Mouse (Mus musculus): ENCODE results near the gene Smlr1. TPM values are rescaled to one million over a fixed set of nuclear protein-coding genes. Genes with fewer than 3 reads are reported as not detected.

Smlr1 gene
- polyA plus RNA-seq, 1 experiment from 2014 or later = 2.4 TPM

- 77% methylated on average over 5 of the region's 5 CpGs for WGBS
- ATAC-seq (ENCODE audit: insufficient read depth, low FRiP score) = no peak
- no peak overlapping the region for H3K4me3 ChIP-seq (replicated peaks; ENCODE audit: low read length)
- no peak overlapping the region for H3K4me2 ChIP-seq (ENCODE audit: low read depth, low read length)
- no peak overlapping the region for H3K27ac ChIP-seq (ENCODE audit: low read length)
- H3K27me3 ChIP-seq (ENCODE audit: control insufficient read depth, insufficient read depth, low read length) = no peaks in the 10 kb centered on the region
- H3K4me1 ChIP-seq (ENCODE audit: control insufficient read depth, insufficient read depth, low read length) = no peaks in the 10 kb centered on the region
- H3K36me3 ChIP-seq (ENCODE audit: control insufficient read depth, insufficient read depth, low read length) = peaks cover 16% of the 10 kb centered on the region; the same call in 1 of the 2 replicates
- H3K9me3 ChIP-seq (replicated peaks; ENCODE audit: control insufficient read depth, low read length) = 0 out of 2 replicates have a peak, but pooled peaks cover 3% of the 10 kb centered on the region
- H3K9ac ChIP-seq (ENCODE audit: low read length) = no peak overlapping the region
These were observed 15.6 kb downstream of the Smlr1 start for GRCm38 (mm10) chr10:25520428-25520827.

- Histone ChIP-seq H3K27ac (ENCODE audit: low read length) (no peak overlapping the region), H3K9ac (ENCODE audit: low read length) (no peak overlapping the region), H3K36me3 (ENCODE audit: control insufficient read depth, insufficient read depth, low read length) (peaks cover 16% of the 10 kb centered on the region; the same call in 1 of the 2 replicates), H3K4me1 (ENCODE audit: control insufficient read depth, insufficient read depth, low read length) (no peaks in the 10 kb centered on the region), H3K27me3 (ENCODE audit: control insufficient read depth, insufficient read depth, low read length) (no peaks in the 10 kb centered on the region), H3K9me3 (replicated peaks; ENCODE audit: control insufficient read depth, low read length) (0 out of 2 replicates have a peak, but pooled peaks cover 3% of the 10 kb centered on the region), H3K4me2 (ENCODE audit: low read depth, low read length) (no peak overlapping the region), H3K4me3 (replicated peaks; ENCODE audit: low read length) (no peak overlapping the region)
- 72% methylated on average over 3 of the region's 3 CpGs for WGBS
- ATAC-seq (ENCODE audit: insufficient read depth, low FRiP score) = peak; percentile 50; the same call in 1 of the 2 replicates
These were observed 16.1 kb downstream of the Smlr1 start for GRCm38 (mm10) chr10:25519954-25520353.

GRCm38 (mm10) chr10:25513821-25514220 lies 22.2 kb downstream of the Smlr1 start:
- H3K36me3 ChIP-seq (ENCODE audit: control insufficient read depth, insufficient read depth, low read length) = peaks cover 11% of the 10 kb centered on the region; the same call in 1 of the 2 replicates
- H3K27me3 ChIP-seq (ENCODE audit: control insufficient read depth, insufficient read depth, low read length) = no peaks in the 10 kb centered on the region
- ATAC-seq (ENCODE audit: insufficient read depth, low FRiP score) = no peak
- 0 out of 2 replicates have a peak, but pooled peaks cover 3% of the 10 kb centered on the region for H3K9me3 ChIP-seq (replicated peaks; ENCODE audit: control insufficient read depth, low read length)
- H3K9ac ChIP-seq (ENCODE audit: low read length) = no peak overlapping the region
- no peak overlapping the region for H3K4me3 ChIP-seq (replicated peaks; ENCODE audit: low read length)
- H3K4me2 ChIP-seq (ENCODE audit: low read depth, low read length) = no peak overlapping the region
- 75% methylated on average over 1 of the region's 1 CpGs for WGBS
- no peak overlapping the region for H3K27ac ChIP-seq (ENCODE audit: low read length)
- H3K4me1 ChIP-seq (ENCODE audit: control insufficient read depth, insufficient read depth, low read length) = no peaks in the 10 kb centered on the region

GRCm38 (mm10) chr10:25503250-25503649 lies 32.8 kb downstream of the Smlr1 start:
- no peaks in the 10 kb centered on the region for H3K27me3 ChIP-seq (ENCODE audit: control insufficient read depth, insufficient read depth, low read length)
- 58% methylated on average over 5 of the region's 5 CpGs for WGBS
- H3K9ac ChIP-seq (ENCODE audit: low read length) = no peak overlapping the region
- no peak overlapping the region for H3K27ac ChIP-seq (ENCODE audit: low read length)
- H3K36me3 ChIP-seq (ENCODE audit: control insufficient read depth, insufficient read depth, low read length) = 0 out of 2 replicates have a peak, but pooled peaks cover 10% of the 10 kb centered on the region
- no peak for ATAC-seq (ENCODE audit: insufficient read depth, low FRiP score)
- H3K4me3 ChIP-seq (replicated peaks; ENCODE audit: low read length) = no peak overlapping the region
- H3K9me3 ChIP-seq (replicated peaks; ENCODE audit: control insufficient read depth, low read length) = no peaks in the 10 kb centered on the region
- H3K4me1 ChIP-seq (ENCODE audit: control insufficient read depth, insufficient read depth, low read length) = no peaks in the 10 kb centered on the region
- H3K4me2 ChIP-seq (ENCODE audit: low read depth, low read length) = no peak overlapping the region

GRCm38 (mm10) chr10:25499323-25500071 lies 36.6 kb downstream of the Smlr1 start:
- Histone ChIP-seq H3K4me3 (replicated peaks; ENCODE audit: low read length) (no peak overlapping the region), H3K36me3 (ENCODE audit: control insufficient read depth, insufficient read depth, low read length) (no peaks in the 10 kb centered on the region), H3K9ac (ENCODE audit: low read length) (no peak overlapping the region), H3K27ac (ENCODE audit: low read length) (no peak overlapping the region), H3K9me3 (replicated peaks; ENCODE audit: control insufficient read depth, low read length) (no peaks in the 10 kb centered on the region), H3K27me3 (ENCODE audit: control insufficient read depth, insufficient read depth, low read length) (no peaks in the 10 kb centered on the region), H3K4me1 (ENCODE audit: control insufficient read depth, insufficient read depth, low read length) (no peaks in the 10 kb centered on the region), H3K4me2 (ENCODE audit: low read depth, low read length) (no peak overlapping the region)
- 60% methylated on average over 10 of the region's 10 CpGs for WGBS
- ATAC-seq (ENCODE audit: insufficient read depth, low FRiP score) = no peak

GRCm38 (mm10) chr10:25488456-25488855 lies 47.6 kb downstream of the Smlr1 start:
- Histone ChIP-seq H3K4me1 (ENCODE audit: control insufficient read depth, insufficient read depth, low read length) (no peaks in the 10 kb centered on the region), H3K4me3 (replicated peaks; ENCODE audit: low read length) (no peak overlapping the region), H3K27ac (ENCODE audit: low read length) (no peak overlapping the region), H3K9ac (ENCODE audit: low read length) (no peak overlapping the region), H3K36me3 (ENCODE audit: control insufficient read depth, insufficient read depth, low read length) (no peaks in the 10 kb centered on the region), H3K4me2 (ENCODE audit: low read depth, low read length) (no peak overlapping the region), H3K27me3 (ENCODE audit: control insufficient read depth, insufficient read depth, low read length) (no peaks in the 10 kb centered on the region), H3K9me3 (replicated peaks; ENCODE audit: control insufficient read depth, low read length) (no peaks in the 10 kb centered on the region)
- ATAC-seq (ENCODE audit: insufficient read depth, low FRiP score) = no peak
- WGBS = 5% methylated on average over 1 of the region's 1 CpGs

- no peak overlapping the region for H3K4me2 ChIP-seq (ENCODE audit: low read depth, low read length)
- 48% methylated on average over 5 of the region's 5 CpGs for WGBS
These were observed 53.3 kb downstream of the Smlr1 start for GRCm38 (mm10) chr10:25482791-25483190.

GRCm38 (mm10) chr10:25479716-25480115 lies 56.4 kb downstream of the Smlr1 start:
- Histone ChIP-seq H3K9me3 (replicated peaks; ENCODE audit: control insufficient read depth, low read length) (no peaks in the 10 kb centered on the region), H3K36me3 (ENCODE audit: control insufficient read depth, insufficient read depth, low read length) (no peaks in the 10 kb centered on the region), H3K27me3 (ENCODE audit: control insufficient read depth, insufficient read depth, low read length) (no peaks in the 10 kb centered on the region), H3K4me2 (ENCODE audit: low read depth, low read length) (no peak overlapping the region), H3K4me1 (ENCODE audit: control insufficient read depth, insufficient read depth, low read length) (no peaks in the 10 kb centered on the region), H3K27ac (ENCODE audit: low read length) (no peak overlapping the region), H3K9ac (ENCODE audit: low read length) (no peak overlapping the region), H3K4me3 (replicated peaks; ENCODE audit: low read length) (no peak overlapping the region)
- ATAC-seq (ENCODE audit: insufficient read depth, low FRiP score) = no peak
- WGBS = 83% methylated on average over 3 of the region's 3 CpGs

More at GRCm38 (mm10) chr10:25482791-25483190, 53.3 kb downstream of the Smlr1 start:
- H3K4me1 ChIP-seq (ENCODE audit: control insufficient read depth, insufficient read depth, low read length) = no peaks in the 10 kb centered on the region
- no peak overlapping the region for H3K9ac ChIP-seq (ENCODE audit: low read length)
- H3K4me3 ChIP-seq (replicated peaks; ENCODE audit: low read length) = no peak overlapping the region
- no peaks in the 10 kb centered on the region for H3K9me3 ChIP-seq (replicated peaks; ENCODE audit: control insufficient read depth, low read length)
- no peaks in the 10 kb centered on the region for H3K36me3 ChIP-seq (ENCODE audit: control insufficient read depth, insufficient read depth, low read length)
- no peak for ATAC-seq (ENCODE audit: insufficient read depth, low FRiP score)
- no peak overlapping the region for H3K27ac ChIP-seq (ENCODE audit: low read length)
- H3K27me3 ChIP-seq (ENCODE audit: control insufficient read depth, insufficient read depth, low read length) = no peaks in the 10 kb centered on the region

Data from stomach, embryonic 16.5 days (tissue).